Mouse (Mus musculus): ENCODE data around the gene Gm2696. TPM values are rescaled to one million over a fixed set of nuclear protein-coding genes. Genes with fewer than 3 reads are reported as not detected.

Gene Gm2696
- total and polyA plus RNA-seq, 3 experiments = not detected

GRCm38 (mm10) chr10:77839006-77839405 lies 24.5 kb downstream of the Gm2696 start:
- Histone ChIP-seq H3K4me3 (ENCODE audit: low read depth, low read length) (no peak overlapping the region), H3K27me3 (ENCODE audit: insufficient read depth, low read length) (no peaks in the 10 kb centered on the region), H3K4me1 (ENCODE audit: insufficient read depth, low read depth, low read length) (no peaks in the 10 kb centered on the region), H3K36me3 (replicated peaks) (no peaks in the 10 kb centered on the region), H3K9me3 (replicated peaks) (no peaks in the 10 kb centered on the region)
- ATAC-seq (ENCODE audit: extremely low read depth, insufficient number of reproducible peaks, low FRiP score, poor library complexity, severe bottlenecking) (no peak), DNase-seq (ENCODE audit: low spot score) (no peak)
- TF ChIP-seq TAL1 (conservative IDR thresholded peaks at IDR 0.05; ENCODE audit: low read depth, low read length) (no peak), CTCF (IDR thresholded peaks at IDR 0.05; ENCODE audit: low read depth, low read length) (no peak), GATA1 (IDR thresholded peaks at IDR 0.05; ENCODE audit: borderline replicate concordance, low read length) (no peak), GATA2 (IDR thresholded peaks at IDR 0.05; ENCODE audit: borderline replicate concordance, low read depth, low read length) (no peak), POLR2AphosphoS5 (IDR thresholded peaks at IDR 0.05; ENCODE audit: insufficient replicate concordance, low read depth, low read length) (no peak)

DNA sequence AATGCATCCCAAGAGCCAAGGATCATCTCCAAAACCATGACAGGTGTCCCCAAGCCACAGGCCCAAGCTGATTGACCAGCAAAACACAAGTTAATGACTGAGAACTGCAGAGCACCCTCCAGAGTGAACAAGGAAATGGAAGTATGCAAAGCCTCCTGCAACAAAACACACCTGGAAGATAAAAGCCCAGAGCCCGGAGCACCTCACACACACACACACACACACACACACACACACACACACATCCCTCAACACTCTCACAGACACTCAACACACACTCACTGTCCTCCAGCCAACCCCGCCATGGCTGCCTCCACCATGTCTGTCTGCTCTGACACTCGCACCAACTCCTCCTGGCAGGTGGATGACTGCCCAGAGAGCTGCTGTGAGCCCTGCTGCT lies 32.0 kb downstream of the Gm2696 start, which contains the start of gene Gm36176:
Gm36176 (plus strand) TSS at position 301 of the 400 bp plus-strand sequence.
- ATAC-seq (ENCODE audit: extremely low read depth, insufficient number of reproducible peaks, low FRiP score, poor library complexity, severe bottlenecking) (no peak), DNase-seq (ENCODE audit: low spot score) (no peak)
- no peaks in the 10 kb centered on the region for H3K9me3 ChIP-seq (replicated peaks)
- H3K36me3 ChIP-seq (replicated peaks) = no peaks in the 10 kb centered on the region
- H3K4me3 ChIP-seq (ENCODE audit: low read depth, low read length) = no peak within 1 kb of the TSS
- peaks cover 2% of the 10 kb centered on the region; the same call in 1 of the 2 replicates for H3K27me3 ChIP-seq (ENCODE audit: insufficient read depth, low read length)
- H3K4me1 ChIP-seq (ENCODE audit: insufficient read depth, low read depth, low read length) = no peaks in the 10 kb centered on the region
- no peak for TF ChIP-seq CTCF (IDR thresholded peaks at IDR 0.05; ENCODE audit: low read depth, low read length)

- Histone ChIP-seq H3K36me3 (replicated peaks) (no peaks in the 10 kb centered on the region), H3K27me3 (ENCODE audit: insufficient read depth, low read length) (peaks cover 2% of the 10 kb centered on the region; the same call in 1 of the 2 replicates), H3K9me3 (replicated peaks) (no peaks in the 10 kb centered on the region)
Measured at GRCm38 (mm10) chr10:77846961-77847360, 32.5 kb downstream of the Gm2696 start.

DNA sequence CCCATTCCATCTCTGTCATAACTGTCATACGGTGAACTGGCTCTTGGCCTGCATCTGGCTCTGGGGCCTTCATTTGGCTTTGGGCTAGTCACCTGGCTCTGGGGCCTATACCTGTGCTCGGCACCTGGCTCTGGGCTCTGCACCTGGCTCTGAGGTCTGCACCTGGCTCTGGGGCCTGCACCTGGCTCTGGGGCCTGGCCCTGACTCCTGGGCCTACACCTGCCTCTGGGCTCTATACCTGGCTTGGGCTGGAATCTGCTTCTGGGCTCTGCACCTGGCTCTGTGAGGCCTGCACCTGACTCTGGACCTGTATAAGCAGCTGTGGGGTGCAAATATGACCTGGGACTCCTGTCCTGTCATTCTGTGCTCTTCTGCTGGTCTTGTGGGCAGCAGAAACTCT lies 33.1 kb downstream of the Gm2696 start:
- H3K36me3 ChIP-seq (replicated peaks) = no peaks in the 10 kb centered on the region
- H3K4me1 ChIP-seq (ENCODE audit: insufficient read depth, low read depth, low read length) = no peaks in the 10 kb centered on the region
- H3K4me3 ChIP-seq (ENCODE audit: low read depth, low read length) = no peak overlapping the region
- DNase-seq (ENCODE audit: low spot score) (no peak), ATAC-seq (ENCODE audit: extremely low read depth, insufficient number of reproducible peaks, low FRiP score, poor library complexity, severe bottlenecking) (no peak)
- TF ChIP-seq TAL1 (conservative IDR thresholded peaks at IDR 0.05; ENCODE audit: low read depth, low read length) (no peak), POLR2AphosphoS5 (IDR thresholded peaks at IDR 0.05; ENCODE audit: insufficient replicate concordance, low read depth, low read length) (no peak), GATA2 (IDR thresholded peaks at IDR 0.05; ENCODE audit: borderline replicate concordance, low read depth, low read length) (no peak), CTCF (IDR thresholded peaks at IDR 0.05; ENCODE audit: low read depth, low read length) (no peak), GATA1 (IDR thresholded peaks at IDR 0.05; ENCODE audit: borderline replicate concordance, low read length) (no peak)
- peaks cover 2% of the 10 kb centered on the region; the same call in 1 of the 2 replicates for H3K27me3 ChIP-seq (ENCODE audit: insufficient read depth, low read length)
- no peaks in the 10 kb centered on the region for H3K9me3 ChIP-seq (replicated peaks)

More at GRCm38 (mm10) chr10:77846961-77847360, 32.5 kb downstream of the Gm2696 start:
- Histone ChIP-seq H3K4me3 (ENCODE audit: low read depth, low read length) (no peak overlapping the region), H3K4me1 (ENCODE audit: insufficient read depth, low read depth, low read length) (no peaks in the 10 kb centered on the region)
- no peak for TF ChIP-seq GATA1 (IDR thresholded peaks at IDR 0.05; ENCODE audit: borderline replicate concordance, low read length)
- no peak for TF ChIP-seq GATA2 (IDR thresholded peaks at IDR 0.05; ENCODE audit: borderline replicate concordance, low read depth, low read length)
- TF ChIP-seq POLR2AphosphoS5 (IDR thresholded peaks at IDR 0.05; ENCODE audit: insufficient replicate concordance, low read depth, low read length) = no peak
- no peak for TF ChIP-seq TAL1 (conservative IDR thresholded peaks at IDR 0.05; ENCODE audit: low read depth, low read length)
- no peak for TF ChIP-seq CTCF (IDR thresholded peaks at IDR 0.05; ENCODE audit: low read depth, low read length)
- ATAC-seq (ENCODE audit: extremely low read depth, insufficient number of reproducible peaks, low FRiP score, poor library complexity, severe bottlenecking) (no peak), DNase-seq (ENCODE audit: low spot score) (no peak)

DNA sequence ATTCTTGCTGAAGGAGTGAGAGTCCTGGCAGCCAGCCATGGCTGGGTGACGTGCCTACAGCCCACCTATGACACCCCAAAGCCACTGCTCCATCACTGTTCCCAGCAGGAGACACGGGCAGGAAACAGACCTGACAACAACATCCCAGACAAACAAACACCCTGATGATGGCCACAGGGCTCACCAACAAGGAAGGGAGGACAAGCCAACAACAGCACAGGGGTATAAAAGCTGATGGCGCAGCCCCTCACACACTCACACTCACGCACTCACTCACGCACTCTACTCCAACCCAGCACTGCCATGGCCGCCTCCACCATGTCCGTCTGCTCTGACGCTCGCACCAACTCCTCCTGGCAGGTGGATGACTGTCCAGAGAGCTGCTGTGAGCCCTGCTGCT lies 38.1 kb downstream of the Gm2696 start, which contains the start of gene Gm10318:
Gm10318 (plus strand) TSS at position 301 of the 400 bp plus-strand sequence.
- Histone ChIP-seq H3K36me3 (replicated peaks) (no peaks in the 10 kb centered on the region), H3K9me3 (replicated peaks) (no peaks in the 10 kb centered on the region), H3K4me3 (ENCODE audit: low read depth, low read length) (no peak within 1 kb of the TSS), H3K27me3 (ENCODE audit: insufficient read depth, low read length) (no peaks in the 10 kb centered on the region; the same call in none of the 2 replicates), H3K4me1 (ENCODE audit: insufficient read depth, low read depth, low read length) (no peaks in the 10 kb centered on the region)
- ATAC-seq (ENCODE audit: extremely low read depth, insufficient number of reproducible peaks, low FRiP score, poor library complexity, severe bottlenecking) = no peak
- no peak for DNase-seq (ENCODE audit: low spot score)
- TF ChIP-seq TAL1 (conservative IDR thresholded peaks at IDR 0.05; ENCODE audit: low read depth, low read length) (no peak), GATA1 (IDR thresholded peaks at IDR 0.05; ENCODE audit: borderline replicate concordance, low read length) (no peak), GATA2 (IDR thresholded peaks at IDR 0.05; ENCODE audit: borderline replicate concordance, low read depth, low read length) (no peak), CTCF (IDR thresholded peaks at IDR 0.05; ENCODE audit: low read depth, low read length) (no peak), POLR2AphosphoS5 (IDR thresholded peaks at IDR 0.05; ENCODE audit: insufficient replicate concordance, low read depth, low read length) (no peak)

- Histone ChIP-seq H3K36me3 (replicated peaks) (no peaks in the 10 kb centered on the region), H3K27me3 (ENCODE audit: insufficient read depth, low read length) (no peaks in the 10 kb centered on the region; the same call in 1 of the 2 replicates), H3K4me3 (ENCODE audit: low read depth, low read length) (no peak within 1 kb of the TSS), H3K4me1 (ENCODE audit: insufficient read depth, low read depth, low read length) (no peaks in the 10 kb centered on the region), H3K9me3 (replicated peaks) (no peaks in the 10 kb centered on the region)
- TF ChIP-seq GATA1 (IDR thresholded peaks at IDR 0.05; ENCODE audit: borderline replicate concordance, low read length) (no peak), GATA2 (IDR thresholded peaks at IDR 0.05; ENCODE audit: borderline replicate concordance, low read depth, low read length) (no peak), POLR2AphosphoS5 (IDR thresholded peaks at IDR 0.05; ENCODE audit: insufficient replicate concordance, low read depth, low read length) (no peak), CTCF (IDR thresholded peaks at IDR 0.05; ENCODE audit: low read depth, low read length) (no peak), TAL1 (conservative IDR thresholded peaks at IDR 0.05; ENCODE audit: low read depth, low read length) (no peak)
- DNase-seq (ENCODE audit: low spot score) = no peak
- ATAC-seq (ENCODE audit: extremely low read depth, insufficient number of reproducible peaks, low FRiP score, poor library complexity, severe bottlenecking) = no peak
Measured at GRCm38 (mm10) chr10:77861675-77862074, 47.2 kb downstream of the Gm2696 start, which contains the start of gene Gm3285. Gene Gm3285 (plus strand): TSS chr10:77861975.

Data from G1E (cell line).